Mouse (Mus musculus): ENCODE results near the gene 2010111I01Rik.
A peak's percentile ranks its signal among the peaks of the same experiment; 100 is the strongest.
"Not testable (repeated sequence)": the region's sequence is repeated elsewhere in the genome, so short reads cannot be mapped to it uniquely, and the experiment has no call there.

Gene 2010111I01Rik

DNA sequence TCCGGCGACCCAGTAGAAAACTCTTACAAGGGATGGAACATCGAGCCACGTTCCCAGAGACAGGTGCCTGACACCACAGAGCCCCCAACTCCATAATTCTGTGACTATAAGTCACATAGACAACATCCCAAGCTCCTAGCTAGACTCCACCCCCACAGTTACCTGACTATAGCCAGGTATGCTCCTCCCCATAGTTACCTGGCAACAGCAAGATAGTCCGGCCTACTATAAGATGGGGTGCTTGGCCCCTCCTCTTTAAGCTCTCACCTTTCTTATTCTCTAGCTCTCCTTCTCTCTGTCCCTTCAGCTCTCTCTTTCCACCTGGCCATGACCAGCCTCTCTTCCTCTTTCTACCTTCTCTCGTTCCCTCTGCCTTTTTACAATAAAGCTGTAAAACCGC lies 118.4 kb downstream of the 2010111I01Rik start:
- not testable (repeated sequence) for DNase-seq

DNA sequence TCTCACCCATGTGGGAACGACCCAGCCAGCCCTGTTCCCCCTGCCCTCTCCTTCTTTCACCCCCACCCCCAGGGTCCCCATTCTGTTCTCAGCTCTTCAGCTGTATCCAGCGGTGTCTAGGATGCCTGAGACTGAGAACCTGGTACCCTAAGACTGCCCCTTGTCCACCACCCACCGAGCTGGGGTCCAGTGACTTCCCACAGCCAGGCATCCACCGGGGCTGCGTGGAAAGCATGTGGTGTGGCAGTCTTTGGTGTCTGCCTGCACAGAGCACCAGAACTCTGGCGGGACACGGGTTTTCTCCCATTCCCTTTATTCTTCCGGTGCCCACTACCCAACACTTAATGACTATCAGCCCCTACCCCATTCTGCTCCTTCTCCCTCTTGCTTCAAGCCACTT lies 119.0 kb downstream of the 2010111I01Rik start:
- no peak for DNase-seq

DNA sequence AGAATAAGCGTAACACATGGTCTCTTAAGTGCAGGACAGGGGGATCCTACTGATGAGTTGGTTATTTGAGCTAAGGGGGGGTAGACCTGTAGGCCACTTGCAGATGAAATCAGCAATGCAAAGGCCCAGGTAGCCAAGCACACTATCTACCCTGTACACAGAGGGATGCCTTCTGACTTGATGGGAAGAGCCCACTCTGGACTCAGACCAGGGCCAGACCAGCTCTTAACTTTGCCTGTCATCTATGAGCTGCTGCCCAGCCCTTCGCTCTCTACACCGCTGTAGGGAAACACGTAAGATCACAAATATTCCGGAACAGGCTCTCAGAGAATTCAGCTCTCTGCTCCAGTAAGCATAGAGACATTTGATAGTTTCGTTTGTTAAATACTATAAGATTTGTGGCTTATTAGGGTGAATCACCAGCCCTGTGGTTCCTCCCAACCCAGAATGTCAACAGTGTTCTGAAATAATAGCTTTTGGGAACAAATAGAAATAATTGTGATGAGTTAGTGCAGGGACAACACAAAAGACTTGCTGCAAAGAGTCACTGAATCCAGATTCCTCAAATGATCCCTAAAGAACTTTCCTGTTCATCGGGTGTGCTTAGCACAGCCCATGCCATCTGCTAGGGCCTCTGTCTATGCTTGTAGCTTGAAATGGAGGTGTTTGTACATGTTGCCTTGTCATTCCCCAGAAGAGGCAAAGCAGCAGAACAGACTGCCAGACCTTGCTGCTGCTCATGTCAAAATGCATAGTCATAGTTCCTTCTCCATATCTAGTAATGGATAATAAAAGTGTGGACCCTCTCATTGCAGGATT lies 123.4 kb downstream of the 2010111I01Rik start:
- no peak for DNase-seq

DNA sequence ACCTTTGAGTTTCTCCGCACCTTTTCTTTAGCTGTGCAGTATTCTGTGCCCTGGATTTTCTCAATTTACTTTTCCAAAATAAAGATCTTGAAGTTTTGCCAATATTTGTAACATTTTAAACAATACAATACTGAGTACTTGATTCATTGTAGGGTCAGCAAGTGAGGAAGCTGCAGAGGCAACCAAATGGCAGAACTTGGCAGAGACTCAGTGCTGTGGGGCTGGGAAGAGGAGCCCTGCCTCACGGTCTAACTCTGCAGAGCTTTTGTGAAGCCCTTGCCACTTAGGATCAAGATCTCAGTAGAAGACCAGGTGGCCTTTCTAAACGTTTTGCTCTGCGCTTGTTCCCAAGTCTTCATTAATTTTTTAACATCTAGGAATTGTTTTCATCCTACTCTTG lies 124.8 kb downstream of the 2010111I01Rik start:
- no peak for DNase-seq

DNA sequence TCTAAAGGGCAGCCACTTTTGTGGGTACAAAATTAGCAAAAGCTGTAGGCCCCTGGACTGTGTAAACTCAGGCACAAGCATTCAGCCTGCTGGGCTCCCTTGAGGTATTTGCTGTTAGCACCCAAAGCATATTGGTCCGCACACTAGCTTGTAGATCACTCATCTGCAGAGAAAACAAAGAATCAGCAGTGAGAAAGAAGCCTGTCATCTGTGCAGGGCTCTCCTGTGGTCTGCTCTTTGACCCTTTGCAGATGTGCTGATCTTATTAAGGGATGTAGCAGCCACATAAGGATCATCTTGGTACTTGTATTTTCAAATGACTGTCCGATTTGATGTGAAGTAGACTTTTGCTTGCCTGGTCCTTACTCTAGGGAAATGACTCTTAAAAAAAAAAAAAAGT lies 126.6 kb downstream of the 2010111I01Rik start:
- DNase-seq, result no peak

DNA sequence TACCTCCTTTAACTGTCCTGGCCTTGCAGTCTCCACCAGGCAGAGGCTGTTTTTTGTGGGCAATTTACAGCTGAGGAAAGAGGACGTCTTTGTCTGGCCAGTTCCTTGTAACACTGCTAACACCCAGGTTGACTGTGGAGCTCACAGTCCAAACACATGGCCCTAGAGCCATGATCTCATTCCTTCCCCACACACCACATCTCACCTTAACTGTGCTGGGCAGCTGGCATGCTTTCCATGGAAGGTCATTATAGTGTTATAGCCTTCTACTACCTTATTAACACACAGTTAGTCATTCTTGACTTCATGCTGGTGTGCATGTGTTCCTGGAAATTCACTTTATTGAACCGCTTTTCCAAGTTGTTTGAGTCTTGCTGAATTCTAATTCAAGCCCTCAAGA lies 127.6 kb downstream of the 2010111I01Rik start:
- no peak for DNase-seq

DNA sequence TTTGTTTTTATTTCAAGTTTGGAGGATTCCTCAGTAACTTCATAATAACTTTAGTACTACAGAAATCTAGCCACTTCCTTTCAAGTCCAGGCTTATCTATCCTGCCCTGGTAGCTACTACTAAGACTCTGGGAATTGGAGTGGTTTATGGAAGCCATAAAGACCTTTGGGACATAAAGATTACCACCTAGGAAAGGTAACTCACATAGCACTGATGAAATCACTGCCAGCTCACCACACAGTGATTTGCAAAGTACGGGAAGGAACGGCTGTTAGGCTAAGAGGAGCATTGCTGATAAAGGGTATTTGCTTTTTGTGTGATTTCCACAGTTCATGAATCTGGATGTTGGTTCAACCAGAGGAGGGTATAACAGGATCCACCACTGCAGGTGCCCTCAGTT lies 128.2 kb downstream of the 2010111I01Rik start:
- no peak for DNase-seq

DNA sequence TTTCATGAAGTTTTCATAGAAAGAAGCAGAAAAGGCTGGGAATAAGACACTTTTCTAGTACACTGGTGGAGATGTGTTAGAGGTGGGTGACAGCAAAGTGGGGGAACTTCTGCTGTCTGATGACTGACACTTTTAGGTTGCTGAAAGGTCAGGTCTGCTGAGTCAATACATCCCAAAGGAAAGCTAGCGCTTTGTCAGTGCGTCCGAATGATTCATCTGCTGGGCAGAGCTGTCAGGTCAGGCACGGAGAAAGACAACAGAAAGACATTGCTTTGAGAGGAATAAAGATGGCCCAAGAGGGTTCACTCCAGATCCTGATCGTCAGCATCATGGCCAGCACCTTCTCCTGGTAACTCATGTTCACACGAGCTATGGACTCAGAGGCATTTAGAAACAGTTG lies 128.9 kb downstream of the 2010111I01Rik start:
- no peak for DNase-seq

DNA sequence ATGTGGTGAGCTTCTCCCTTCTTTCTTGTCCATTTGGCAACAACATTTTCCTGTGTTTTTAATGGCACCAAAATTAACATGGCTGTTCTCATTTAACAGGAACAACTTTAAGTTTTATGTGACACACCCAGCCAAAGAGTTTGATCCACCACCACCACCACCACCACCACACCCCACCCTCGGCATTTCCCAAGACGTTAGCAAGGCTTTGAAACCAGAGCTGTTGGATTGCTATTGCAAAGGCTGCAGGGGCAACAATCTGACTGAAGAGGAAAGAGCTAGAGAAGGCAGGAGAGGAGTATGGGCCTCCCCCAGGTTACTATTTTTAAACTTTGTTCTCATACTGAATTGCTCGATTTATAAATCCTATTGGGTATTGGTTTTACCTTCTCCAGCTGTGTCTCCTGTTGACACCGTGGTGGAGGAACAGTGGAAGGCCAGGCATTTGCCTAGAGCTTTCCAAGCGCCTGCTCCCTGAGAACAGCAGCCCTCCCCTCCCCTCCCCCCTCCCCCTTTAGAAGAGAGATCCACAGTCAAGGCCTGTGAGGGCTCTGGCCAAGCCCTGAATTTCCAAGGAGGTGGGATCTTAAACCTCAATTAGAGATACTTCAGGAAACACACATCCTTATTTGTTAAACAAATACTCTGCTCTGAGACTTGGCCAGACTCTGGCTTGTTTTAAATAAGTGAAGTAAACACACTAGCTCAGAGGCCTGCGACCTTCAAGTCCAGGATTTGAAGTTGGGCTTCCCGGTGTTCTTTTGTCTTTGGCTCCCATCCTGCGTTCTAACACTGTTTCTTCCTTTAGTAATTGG lies 129.8 kb downstream of the 2010111I01Rik start:
- DNase-seq, result no peak

DNA sequence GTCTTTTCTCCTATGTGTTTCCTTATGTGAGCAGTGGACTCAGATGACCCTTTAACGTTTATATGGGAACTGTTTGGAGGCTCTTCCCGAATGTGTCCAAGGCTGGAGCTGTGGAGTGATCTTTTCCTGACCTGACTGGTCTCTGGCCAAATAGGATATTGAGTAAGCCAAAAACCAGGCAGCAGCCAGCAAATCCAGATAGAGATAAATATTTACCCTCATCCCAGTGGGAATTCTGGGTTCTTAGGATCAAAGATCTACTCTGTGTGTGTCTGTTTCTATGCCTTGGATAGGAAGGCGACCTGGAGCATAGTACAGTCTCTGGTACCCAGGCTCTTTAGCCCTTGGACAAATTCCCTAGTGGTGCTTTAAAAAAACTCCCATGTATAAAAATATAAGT lies 132.1 kb downstream of the 2010111I01Rik start:
- peak in 1 of 2 experiments; percentile 17 for DNase-seq

DNA sequence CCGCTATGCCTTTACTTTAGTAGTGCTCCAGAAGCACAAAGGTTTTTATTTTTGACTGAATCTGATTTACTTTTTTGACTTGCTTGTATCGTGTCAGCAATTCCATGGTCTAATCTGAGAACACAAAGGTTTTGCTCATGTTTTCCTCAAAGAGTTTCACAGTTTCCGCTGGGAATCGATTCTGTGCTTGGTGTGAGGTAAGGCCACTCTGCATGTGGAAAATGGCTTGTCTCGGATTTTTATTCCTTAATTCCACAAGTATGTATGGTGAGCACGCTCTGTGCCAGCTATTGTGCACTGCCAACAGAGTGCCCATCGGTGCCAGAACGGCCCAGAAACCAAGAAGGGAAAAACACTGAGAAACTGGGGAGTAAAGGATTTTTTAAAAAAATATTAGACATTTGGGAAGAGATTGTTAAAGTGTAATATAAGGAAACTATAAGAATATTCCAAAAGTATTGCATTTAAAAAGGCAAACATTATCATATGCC lies 132.8 kb downstream of the 2010111I01Rik start:
- DNase-seq, result peak; percentile 35 to 37

DNA sequence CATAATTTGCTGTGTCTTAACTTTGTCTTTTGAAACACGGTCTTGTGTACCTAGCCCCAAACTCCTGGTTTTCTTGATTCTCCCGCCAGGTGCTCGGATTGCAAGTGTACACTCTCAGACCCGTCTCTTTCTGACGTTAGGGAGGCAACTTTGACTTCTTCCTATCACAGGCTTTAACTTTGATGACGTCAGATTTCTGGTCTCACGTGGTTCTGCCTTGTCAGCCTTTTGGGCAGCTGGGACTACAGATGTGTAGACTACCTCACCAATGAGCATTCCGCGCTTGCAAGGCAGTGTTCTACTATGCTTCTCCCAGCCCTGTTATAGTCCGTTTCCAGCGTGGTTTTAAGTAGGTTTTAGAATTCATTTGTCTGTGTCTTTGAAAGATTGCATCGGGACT lies 137.1 kb downstream of the 2010111I01Rik start:
- no peak for DNase-seq

DNA sequence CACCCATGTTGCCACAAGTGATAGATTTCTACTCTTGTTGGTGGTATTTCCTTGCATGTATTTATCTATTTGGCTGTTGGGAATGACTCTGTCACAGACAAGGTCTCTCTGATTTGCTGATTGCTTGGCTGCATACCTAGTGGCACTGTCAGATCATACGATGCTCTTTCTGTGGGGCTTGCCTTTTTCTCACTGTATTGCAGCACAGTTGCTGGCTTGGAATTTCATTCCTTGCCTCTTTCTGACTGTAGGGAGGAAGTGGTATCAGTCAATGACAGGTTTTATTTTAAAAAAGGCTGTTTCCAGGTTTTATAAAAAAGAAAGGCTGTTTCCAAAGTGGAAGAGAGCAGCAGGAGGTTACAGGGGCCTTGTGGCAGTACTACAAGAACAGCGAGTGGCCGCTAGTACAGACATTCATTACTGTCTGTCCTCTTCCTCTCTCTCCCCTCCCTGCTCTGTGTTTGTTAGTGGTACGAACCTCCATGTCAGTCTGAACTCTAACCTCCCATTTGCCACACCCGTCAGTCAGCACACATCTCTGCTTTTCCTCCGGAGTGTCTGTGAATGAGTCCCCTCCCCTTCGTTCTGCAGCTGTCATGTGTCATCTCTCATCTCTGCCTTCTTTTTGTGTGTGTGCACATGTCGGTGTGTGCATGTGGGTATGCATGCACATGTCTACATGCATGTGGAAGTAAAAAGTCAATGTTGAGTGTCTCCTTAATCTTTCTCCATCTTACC lies 138.3 kb downstream of the 2010111I01Rik start:
- no peak for DNase-seq

DNA sequence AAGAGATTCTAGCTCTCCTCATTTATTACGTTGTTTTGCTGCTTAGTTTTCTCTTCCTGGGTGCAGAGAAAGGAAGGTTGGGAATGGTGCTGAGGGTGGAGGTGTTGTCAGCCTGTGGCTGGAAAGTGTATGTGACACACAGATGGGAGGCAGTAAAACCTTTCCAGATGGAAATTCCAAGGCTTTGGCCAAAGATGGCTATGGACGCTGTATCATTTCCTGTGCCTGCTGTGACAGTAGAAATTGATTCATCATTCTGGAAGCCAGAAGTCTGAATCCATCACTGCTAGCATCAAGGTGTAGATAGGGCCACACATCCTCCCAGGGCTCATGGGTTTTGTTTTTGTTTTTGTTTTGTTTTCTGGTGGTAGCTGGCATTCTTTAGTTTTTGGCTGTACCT lies 141.9 kb downstream of the 2010111I01Rik start:
- no peak for DNase-seq

DNA sequence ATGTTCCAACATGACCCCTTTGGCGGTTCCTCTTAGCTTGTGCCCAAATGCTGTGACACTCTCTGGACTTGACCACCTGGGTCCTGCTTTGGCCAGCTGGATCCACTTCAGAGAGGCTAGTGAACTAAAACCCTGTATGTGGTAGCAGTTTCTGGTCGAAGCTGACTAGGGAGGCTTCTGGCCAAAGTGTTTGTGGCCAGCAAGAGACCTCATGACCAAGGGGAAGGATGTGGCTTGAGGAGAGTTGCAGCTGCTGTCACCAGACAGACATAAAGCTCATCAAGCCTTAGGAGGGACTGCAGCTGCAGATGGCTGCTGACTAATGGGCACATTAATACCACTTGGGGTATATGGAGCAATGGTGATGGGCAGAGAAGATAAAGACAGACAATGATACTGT lies 143.9 kb downstream of the 2010111I01Rik start:
- no peak for DNase-seq

DNA sequence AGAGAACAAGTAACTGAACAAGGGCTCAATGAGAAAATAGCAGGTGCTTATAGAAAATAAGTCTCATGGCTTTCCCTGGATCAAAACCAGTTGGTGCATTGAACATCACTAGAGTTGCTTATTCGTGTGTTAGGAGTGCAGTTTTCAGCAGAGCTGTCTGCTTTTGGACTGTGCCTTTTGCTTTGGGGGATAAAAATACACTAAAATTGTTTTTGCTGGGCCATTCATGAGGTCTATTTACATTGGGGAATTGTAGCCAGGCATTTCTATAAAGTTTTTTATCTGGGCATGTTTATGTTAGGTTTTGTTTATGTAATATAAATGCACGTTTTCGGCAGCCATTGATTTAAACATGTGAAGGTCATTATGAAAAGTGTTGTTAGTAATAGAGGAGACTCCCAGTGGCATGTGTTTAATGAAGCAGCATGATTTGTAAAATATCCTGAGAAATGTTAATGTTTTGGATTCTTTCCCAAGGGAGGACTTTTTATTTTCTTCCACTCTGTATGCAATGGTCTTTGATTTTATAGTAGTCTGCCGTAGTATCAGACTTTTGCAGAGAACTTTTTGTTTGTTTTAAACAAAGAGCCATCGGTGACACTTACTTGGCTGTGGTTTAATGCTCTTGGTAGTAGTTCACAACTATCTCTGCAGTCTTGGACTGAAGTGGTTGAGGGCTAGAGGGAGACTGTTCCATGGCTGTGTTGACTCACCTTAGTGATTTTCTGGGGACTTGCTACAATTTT lies 146.8 kb downstream of the 2010111I01Rik start:
- no peak for DNase-seq

DNA sequence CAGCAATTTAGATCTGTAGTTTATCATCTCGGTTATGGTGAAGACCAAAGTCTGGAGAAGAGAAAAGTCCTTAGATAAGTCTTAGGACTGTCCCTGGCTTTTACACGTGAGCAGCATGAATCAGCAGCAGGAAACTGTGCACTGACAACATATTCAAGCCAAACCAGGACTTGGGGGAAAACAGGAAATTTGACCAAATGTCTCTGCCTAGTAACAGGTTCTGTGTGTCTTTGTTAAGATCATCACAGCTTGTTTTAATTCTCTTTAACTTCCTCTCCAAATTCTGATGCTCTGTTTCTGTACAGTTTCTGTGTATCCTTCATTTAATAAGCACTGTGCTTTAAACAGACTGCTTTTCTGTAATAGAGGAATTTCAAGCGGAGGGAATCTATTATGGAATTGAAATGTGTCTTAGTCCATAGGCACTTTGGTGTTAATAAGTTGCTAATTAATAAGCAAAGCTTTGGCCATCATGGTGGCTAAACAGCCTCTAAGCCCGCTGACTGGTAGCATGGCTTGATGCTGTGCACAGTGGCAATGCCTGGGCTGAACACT lies 147.4 kb downstream of the 2010111I01Rik start:
- no peak for DNase-seq

DNA sequence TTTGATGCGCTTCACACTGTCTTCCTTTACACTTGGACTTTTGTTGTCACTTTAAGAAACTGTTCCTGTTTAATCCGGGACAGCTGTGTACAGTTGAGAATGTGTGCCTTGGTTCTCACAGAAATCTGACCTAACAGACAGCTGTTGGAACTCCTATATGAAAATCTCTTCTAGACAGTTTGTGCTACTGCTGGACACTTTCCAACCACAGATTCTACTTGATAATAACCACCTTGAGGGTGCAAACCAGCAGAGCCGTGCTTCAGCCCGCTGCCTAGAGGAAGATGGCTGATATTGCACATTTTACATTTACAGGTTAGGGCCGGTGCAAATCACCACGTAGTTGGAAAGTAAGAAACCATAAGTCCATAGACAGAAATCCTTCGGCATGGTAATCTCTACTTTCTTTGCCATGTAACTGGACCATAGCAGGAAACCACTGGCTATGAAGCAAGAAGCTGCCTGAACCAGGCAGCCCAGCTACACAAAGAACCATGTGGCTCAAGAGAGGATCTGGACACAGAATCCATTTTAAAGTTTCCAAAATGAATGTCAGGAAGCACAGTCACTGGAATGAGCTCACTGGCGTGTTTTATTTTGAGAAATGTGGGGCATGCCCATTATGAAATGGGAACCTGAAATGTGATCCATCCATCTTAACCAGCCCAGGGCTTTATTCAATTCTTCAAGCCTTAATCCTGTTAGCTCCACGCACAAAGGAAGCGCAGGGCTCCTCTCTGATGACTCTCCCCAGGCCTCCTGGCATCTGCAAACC lies 148.1 kb downstream of the 2010111I01Rik start:
- no peak for DNase-seq

DNA sequence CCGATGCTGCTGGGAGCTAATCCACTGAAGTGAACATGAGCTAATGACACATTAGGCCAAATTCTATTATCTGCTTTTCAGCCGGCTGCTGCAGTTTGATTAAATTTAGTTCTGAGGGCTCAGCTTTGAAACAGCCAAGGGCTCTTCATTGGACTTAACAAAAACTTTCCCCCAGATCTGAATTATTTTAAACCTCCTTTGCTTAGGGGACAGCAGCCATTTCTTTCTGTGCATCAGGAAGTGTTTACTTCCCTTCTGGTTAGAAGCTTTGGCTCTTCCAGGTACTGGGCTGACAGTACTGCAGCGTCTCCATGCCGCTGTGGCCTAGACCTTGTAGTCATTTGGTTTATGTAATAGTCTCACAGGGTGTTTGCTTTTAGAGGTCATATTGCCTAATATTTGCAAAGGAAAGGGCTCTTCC lies 149.2 kb downstream of the 2010111I01Rik start:
- DNase-seq, result no peak

DNA sequence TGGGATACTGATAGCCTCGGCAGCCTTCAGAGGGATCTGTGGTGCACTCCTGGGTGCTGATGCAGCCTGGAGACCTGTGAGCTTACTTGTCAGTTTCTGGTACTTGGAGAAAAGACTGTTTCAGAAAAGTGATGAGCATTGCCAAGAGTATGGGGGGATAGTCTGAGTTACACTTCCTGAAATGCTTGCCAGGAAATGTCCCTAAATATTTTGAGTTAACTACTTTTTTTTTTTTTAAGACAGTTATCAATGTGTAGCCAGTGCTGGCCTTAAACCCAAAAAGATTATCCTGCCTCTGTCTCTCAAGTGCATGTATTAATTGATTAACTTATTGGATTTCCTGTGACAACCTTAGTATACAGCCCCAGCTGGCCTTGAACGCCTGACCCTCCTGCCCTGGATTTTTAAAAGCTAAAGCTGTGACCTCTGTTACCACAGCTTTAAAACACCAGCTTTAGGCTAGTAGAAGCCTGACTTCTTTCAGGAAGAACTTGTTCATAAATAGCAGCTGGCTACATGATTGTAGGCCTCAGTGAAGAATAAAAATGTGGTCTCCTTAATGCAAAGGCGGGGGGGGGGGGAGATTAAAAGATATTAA lies 150.6 kb downstream of the 2010111I01Rik start:
- DNase-seq, result no peak
